Mouse (Mus musculus) hindbrain, embryonic 13.5 days (tissue): ENCODE data around the gene Arl8b. TPM values are rescaled to one million over a fixed set of nuclear protein-coding genes. Genes with fewer than 3 reads are reported as not detected.
"Not testable (repeated sequence)": the region's sequence is repeated elsewhere in the genome, so short reads cannot be mapped to it uniquely, and the experiment has no call there.

Experiments used
- ATAC-seq: fragments of 200-750 bp; cut with Nextera tagmentation; 2 replicates; pipeline ENCODE4 v1.8.0; 2017; ENCODE audit warnings: moderate TSS enrichment; ENCODE audit not compliant: low FRiP score
- H3K27ac ChIP-seq: fragments of 300-500 bp; sonication (generic); 2 replicates; pipeline ENCODE4 v1.5.1; 2015; ENCODE audit warnings: inconsistent platforms, mild to moderate bottlenecking, moderate library complexity
- H3K27me3 ChIP-seq: fragments of 300-500 bp; sonication (generic); 2 replicates; pipeline ENCODE4 v1.6.1; 2015; ENCODE audit warnings: mild to moderate bottlenecking, inconsistent platforms
- H3K36me3 ChIP-seq: fragments of 300-500 bp; sonication (generic); 2 replicates; pipeline ENCODE4 v1.6.1; 2015; ENCODE audit warnings: mild to moderate bottlenecking, inconsistent platforms
- H3K4me1 ChIP-seq: fragments of 300-500 bp; sonication (generic); replicated peaks from 2 replicates; pipeline ENCODE4 v1.6.1; 2015; ENCODE audit warnings: inconsistent platforms
- H3K4me2 ChIP-seq: fragments of 300-500 bp; sonication (generic); 2 replicates; pipeline ENCODE4 v1.6.1; 2015; ENCODE audit warnings: inconsistent platforms, mild to moderate bottlenecking, moderate library complexity
- H3K4me3 ChIP-seq: fragments of 300-500 bp; sonication (generic); 2 replicates; pipeline ENCODE4 v1.5.1; 2015; ENCODE audit warnings: mild to moderate bottlenecking, inconsistent platforms
- H3K9ac ChIP-seq: fragments of 300-500 bp; sonication (generic); 2 replicates; pipeline ENCODE4 v1.6.1; 2015; ENCODE audit warnings: mild to moderate bottlenecking, inconsistent platforms
- H3K9me3 ChIP-seq: fragments of 300-500 bp; sonication (generic); 2 replicates; pipeline ENCODE4 v1.6.1; 2016; ENCODE audit warnings: inconsistent platforms
- WGBS: fragments of 180-500 bp; shearing (Covaris S2); methylation state at CpG from one replicate; pipeline ENCODE4 v1.1.7; 2015; 5-methylcytosine and 5-hydroxymethylcytosine counted together
- polyA plus RNA-seq: library from polyadenylated mRNA; unstranded; fragments of >200 nt; fragmentation: Nextera tagmentation; extraction: Ambion mirVana; gene quantifications from 2 replicates; pipeline ENCODE4 v1.2.1, GENCODE M21; 2015

Gene Arl8b
- polyA plus RNA-seq, 1 experiment from 2014 or later = 98.2 TPM

GRCm38 (mm10) chr6:108844093-108844492 lies 61.2 kb downstream of the Arl8b start:
- H3K4me3 ChIP-seq = no peak overlapping the region
- H3K4me2 ChIP-seq = no peak overlapping the region
- no peaks in the 10 kb centered on the region for H3K4me1 ChIP-seq
- no peak for ATAC-seq
- no peaks in the 10 kb centered on the region for H3K27me3 ChIP-seq
- no peak overlapping the region for H3K9ac ChIP-seq
- WGBS = 86% methylated on average over 3 of the region's 3 CpGs
- no peaks in the 10 kb centered on the region for H3K9me3 ChIP-seq
- H3K36me3 ChIP-seq = peaks cover 43% of the 10 kb centered on the region
- H3K27ac ChIP-seq = no peak overlapping the region

- no peak overlapping the region for H3K27ac ChIP-seq
- H3K9me3 ChIP-seq = no peaks in the 10 kb centered on the region
- H3K4me3 ChIP-seq = no peak overlapping the region
- H3K4me1 ChIP-seq = no peaks in the 10 kb centered on the region
- no peak overlapping the region for H3K9ac ChIP-seq
- no peak for ATAC-seq
- H3K27me3 ChIP-seq = no peaks in the 10 kb centered on the region
- peaks cover 44% of the 10 kb centered on the region for H3K36me3 ChIP-seq
- WGBS = 91% methylated on average over 7 of the region's 7 CpGs
- no peak overlapping the region for H3K4me2 ChIP-seq
These were observed 61.9 kb downstream of the Arl8b start for GRCm38 (mm10) chr6:108844771-108845170.

- H3K4me1 ChIP-seq = no peaks in the 10 kb centered on the region
- H3K9ac ChIP-seq = no peak overlapping the region
- H3K27ac ChIP-seq = no peak overlapping the region
- H3K4me2 ChIP-seq = no peak overlapping the region
- H3K4me3 ChIP-seq = no peak overlapping the region
- no peak for ATAC-seq
- WGBS = 94% methylated on average over 8 of the region's 8 CpGs
- no peaks in the 10 kb centered on the region for H3K9me3 ChIP-seq
- peaks cover 69% of the 10 kb centered on the region for H3K36me3 ChIP-seq
- no peaks in the 10 kb centered on the region for H3K27me3 ChIP-seq
These were observed 69.3 kb downstream of the Arl8b start for GRCm38 (mm10) chr6:108852088-108852670.

- H3K4me2 ChIP-seq = no peak overlapping the region
- H3K9ac ChIP-seq = no peak overlapping the region
- ATAC-seq = no peak
- peaks cover 72% of the 10 kb centered on the region for H3K36me3 ChIP-seq
- 96% methylated on average over 5 of the region's 5 CpGs for WGBS
- no peak overlapping the region for H3K4me3 ChIP-seq
- H3K9me3 ChIP-seq = no peaks in the 10 kb centered on the region
- no peaks in the 10 kb centered on the region for H3K27me3 ChIP-seq
- H3K27ac ChIP-seq = no peak overlapping the region
- no peaks in the 10 kb centered on the region for H3K4me1 ChIP-seq
These were observed 70.1 kb downstream of the Arl8b start for GRCm38 (mm10) chr6:108852986-108853385.

- H3K27ac ChIP-seq = no peak overlapping the region
- H3K9ac ChIP-seq = no peak overlapping the region
- no peaks in the 10 kb centered on the region for H3K27me3 ChIP-seq
- no peak overlapping the region for H3K4me3 ChIP-seq
- peaks cover 6% of the 10 kb centered on the region for H3K9me3 ChIP-seq
- peaks cover 42% of the 10 kb centered on the region for H3K36me3 ChIP-seq
- H3K4me1 ChIP-seq = no peaks in the 10 kb centered on the region
- 97% methylated on average over 9 of the region's 9 CpGs for WGBS
- ATAC-seq = no peak
- H3K4me2 ChIP-seq = no peak overlapping the region
These were observed 75.7 kb downstream of the Arl8b start for GRCm38 (mm10) chr6:108858583-108858982.

GRCm38 (mm10) chr6:108861226-108861625 lies 78.3 kb downstream of the Arl8b start:
- no peaks in the 10 kb centered on the region for H3K27me3 ChIP-seq
- peaks cover 19% of the 10 kb centered on the region for H3K36me3 ChIP-seq
- H3K4me1 ChIP-seq = no peaks in the 10 kb centered on the region
- no peak overlapping the region for H3K4me2 ChIP-seq
- H3K9ac ChIP-seq = no peak overlapping the region
- H3K27ac ChIP-seq = no peak overlapping the region
- 97% methylated on average over 1 of the region's 1 CpGs for WGBS
- no peak overlapping the region for H3K4me3 ChIP-seq
- peaks cover 6% of the 10 kb centered on the region for H3K9me3 ChIP-seq
- no peak for ATAC-seq

- Histone ChIP-seq H3K4me1 (no peaks in the 10 kb centered on the region), H3K36me3 (peaks cover 15% of the 10 kb centered on the region), H3K9ac (no peak overlapping the region), H3K27me3 (no peaks in the 10 kb centered on the region), H3K4me3 (no peak overlapping the region), H3K4me2 (no peak overlapping the region), H3K27ac (no peak overlapping the region), H3K9me3 (peaks cover 6% of the 10 kb centered on the region)
- ATAC-seq = 0 out of 2 replicates have a peak, but pooled peaks have one; percentile 43
- 87% methylated on average over 2 of the region's 2 CpGs for WGBS
These were observed 79.6 kb downstream of the Arl8b start for GRCm38 (mm10) chr6:108862548-108862947.

GRCm38 (mm10) chr6:108866317-108866716 lies 83.4 kb downstream of the Arl8b start:
- 90% methylated on average over 5 of the region's 5 CpGs for WGBS
- H3K4me2 ChIP-seq = no peak overlapping the region
- peaks cover 5% of the 10 kb centered on the region; the same call in 1 of the 2 replicates for H3K36me3 ChIP-seq
- no peak overlapping the region for H3K27ac ChIP-seq
- peaks cover 6% of the 10 kb centered on the region for H3K9me3 ChIP-seq
- no peak overlapping the region for H3K9ac ChIP-seq
- ATAC-seq = no peak
- no peak overlapping the region for H3K4me3 ChIP-seq
- H3K4me1 ChIP-seq = no peaks in the 10 kb centered on the region
- H3K27me3 ChIP-seq = no peaks in the 10 kb centered on the region

- not testable (repeated sequence) for ATAC-seq, H3K4me3 ChIP-seq, H3K4me1 ChIP-seq, H3K27ac ChIP-seq, H3K36me3 ChIP-seq, H3K27me3 ChIP-seq, H3K4me2 ChIP-seq, H3K9ac ChIP-seq, H3K9me3 ChIP-seq
- 35% methylated on average over 2 of the region's 2 CpGs for WGBS
These were observed 86.1 kb downstream of the Arl8b start for GRCm38 (mm10) chr6:108869031-108869430.

GRCm38 (mm10) chr6:108870421-108870820 lies 87.5 kb downstream of the Arl8b start:
- Histone ChIP-seq H3K9ac (no peak overlapping the region), H3K9me3 (no peaks in the 10 kb centered on the region), H3K27ac (no peak overlapping the region), H3K27me3 (no peaks in the 10 kb centered on the region), H3K4me1 (no peaks in the 10 kb centered on the region; the same call in 1 of the 2 replicates), H3K4me3 (no peak overlapping the region), H3K36me3 (no peaks in the 10 kb centered on the region), H3K4me2 (no peak overlapping the region)
- WGBS = 90% methylated on average over 2 of the region's 2 CpGs
- no peak for ATAC-seq

- Histone ChIP-seq H3K9ac (no peak overlapping the region), H3K4me2 (no peak overlapping the region), H3K36me3 (no peaks in the 10 kb centered on the region), H3K9me3 (no peaks in the 10 kb centered on the region), H3K4me3 (no peak overlapping the region), H3K27me3 (no peaks in the 10 kb centered on the region), H3K4me1 (peaks cover 6% of the 10 kb centered on the region; the same call in 1 of the 2 replicates), H3K27ac (no peak overlapping the region)
- 88% methylated on average over 4 of the region's 4 CpGs for WGBS
- no peak for ATAC-seq
These were observed 88.4 kb downstream of the Arl8b start for GRCm38 (mm10) chr6:108871251-108871650.
